Mouse (Mus musculus): ENCODE measurements around the gene Pcnx4.
A peak's percentile ranks its signal among the peaks of the same experiment; 100 is the strongest.

Pcnx4 gene

DNA sequence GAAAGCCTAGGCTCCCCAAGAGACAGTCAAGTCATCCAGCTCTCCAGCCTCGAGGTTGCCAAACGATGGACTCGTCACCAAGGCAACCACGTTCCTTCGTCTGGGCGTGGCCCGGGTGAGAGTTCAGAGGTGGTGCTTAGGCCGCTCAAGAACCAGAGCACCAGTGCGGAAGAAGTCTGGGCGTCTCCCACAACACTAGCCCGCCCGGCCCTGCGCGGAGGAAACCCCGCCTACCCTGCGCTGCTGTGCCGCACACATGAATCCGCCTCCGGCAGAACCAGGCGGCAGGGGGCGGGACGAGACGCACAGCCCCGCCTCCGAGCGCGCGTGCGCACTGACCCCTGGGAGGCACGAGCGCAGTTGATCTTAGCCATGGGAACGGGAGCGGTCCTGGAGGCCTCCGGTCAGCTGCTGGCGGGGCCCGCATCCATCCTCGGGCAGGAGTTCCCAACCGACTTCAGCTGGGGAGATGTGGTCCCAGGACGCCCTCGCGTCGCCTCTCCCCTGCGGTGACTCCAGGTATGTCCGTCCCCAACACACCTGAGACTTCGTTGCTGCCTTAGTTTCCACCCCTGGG, at the start of gene Pcnx4:
Gene Pcnx4 (plus strand): TSS at position 363 of the 577 bp plus-strand sequence.
- TF ChIP-seq GATA4 (IDR thresholded peaks at IDR 0.05; ENCODE audit: insufficient replicate concordance, low read length), result peak; percentile 67; the same call in 1 of the 2 replicates

DNA sequence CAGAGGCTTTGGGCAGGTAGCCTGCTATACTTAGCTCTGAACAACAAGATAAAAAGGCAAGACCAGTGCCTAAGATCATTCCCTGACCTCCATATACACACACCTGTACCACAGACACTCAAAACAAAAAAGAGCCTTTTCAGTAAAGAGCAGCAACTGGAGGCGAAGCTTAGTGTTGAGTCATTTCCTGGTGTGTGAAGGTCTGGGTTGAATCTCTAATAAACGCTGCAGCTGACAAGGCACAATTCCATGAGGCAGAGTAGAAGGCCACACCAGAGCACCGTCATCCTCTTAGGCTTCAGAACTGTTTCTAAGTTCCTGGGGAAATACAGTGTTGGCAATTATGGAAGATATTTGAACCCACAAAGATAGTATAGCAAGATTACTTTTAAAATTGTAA, 48.7 kb upstream of the Pcnx4 start:
- TF ChIP-seq GATA4 (IDR thresholded peaks at IDR 0.05; ENCODE audit: insufficient replicate concordance, low read length), result no peak

DNA sequence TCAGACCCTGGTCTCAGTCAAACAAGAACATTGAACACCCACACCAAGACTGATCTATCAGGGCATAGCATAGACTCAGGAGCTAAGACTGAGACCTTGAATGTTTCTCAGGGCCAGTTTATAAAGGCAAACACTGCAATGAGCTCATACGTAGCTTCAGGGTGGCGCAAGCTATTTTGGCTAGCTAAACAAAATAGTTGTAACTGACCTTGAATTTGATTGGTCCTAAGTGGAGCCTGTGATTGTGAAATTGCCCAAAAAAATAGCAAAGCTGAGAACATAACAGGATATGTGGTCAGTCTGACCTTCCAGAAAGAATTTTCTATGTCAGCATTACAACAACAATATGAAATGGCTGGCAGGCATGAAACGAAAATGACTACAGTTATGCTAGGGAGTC, 46.2 kb upstream of the Pcnx4 start:
- TF ChIP-seq GATA4 (IDR thresholded peaks at IDR 0.05; ENCODE audit: insufficient replicate concordance, low read length), result no peak

DNA sequence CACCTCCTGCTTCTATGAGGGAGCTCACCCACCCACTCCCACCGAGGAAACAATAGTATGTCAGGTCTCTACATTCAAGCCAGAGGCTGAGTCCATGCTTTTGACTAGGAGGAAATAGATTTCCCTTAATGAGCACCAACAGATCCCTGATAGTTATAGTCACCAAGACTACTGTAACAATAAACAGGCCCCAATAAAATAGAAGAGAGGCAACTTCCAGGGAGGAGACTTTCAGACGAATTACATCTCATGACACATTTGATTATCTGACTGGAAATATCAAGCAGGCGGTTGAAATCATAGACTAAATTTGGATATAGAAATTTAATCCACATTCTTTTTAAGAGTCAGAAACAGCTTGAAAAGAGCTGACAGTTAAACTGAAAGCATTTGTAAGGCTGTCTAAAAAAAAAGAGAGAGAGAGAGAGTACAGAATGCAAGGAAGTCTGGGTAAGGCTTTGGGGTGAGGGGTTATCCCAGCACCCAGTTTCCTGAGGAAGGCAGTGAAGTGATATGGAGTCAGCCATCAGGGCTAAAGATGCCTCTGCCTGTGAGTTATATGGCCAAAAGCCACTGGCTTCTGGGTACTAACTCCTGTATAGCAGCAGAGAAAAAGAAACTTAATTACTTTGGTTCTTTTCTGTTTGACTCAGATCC, 45.0 kb upstream of the Pcnx4 start:
- peak; percentile 90 for TF ChIP-seq GATA4 (IDR thresholded peaks at IDR 0.05; ENCODE audit: insufficient replicate concordance, low read length)

DNA sequence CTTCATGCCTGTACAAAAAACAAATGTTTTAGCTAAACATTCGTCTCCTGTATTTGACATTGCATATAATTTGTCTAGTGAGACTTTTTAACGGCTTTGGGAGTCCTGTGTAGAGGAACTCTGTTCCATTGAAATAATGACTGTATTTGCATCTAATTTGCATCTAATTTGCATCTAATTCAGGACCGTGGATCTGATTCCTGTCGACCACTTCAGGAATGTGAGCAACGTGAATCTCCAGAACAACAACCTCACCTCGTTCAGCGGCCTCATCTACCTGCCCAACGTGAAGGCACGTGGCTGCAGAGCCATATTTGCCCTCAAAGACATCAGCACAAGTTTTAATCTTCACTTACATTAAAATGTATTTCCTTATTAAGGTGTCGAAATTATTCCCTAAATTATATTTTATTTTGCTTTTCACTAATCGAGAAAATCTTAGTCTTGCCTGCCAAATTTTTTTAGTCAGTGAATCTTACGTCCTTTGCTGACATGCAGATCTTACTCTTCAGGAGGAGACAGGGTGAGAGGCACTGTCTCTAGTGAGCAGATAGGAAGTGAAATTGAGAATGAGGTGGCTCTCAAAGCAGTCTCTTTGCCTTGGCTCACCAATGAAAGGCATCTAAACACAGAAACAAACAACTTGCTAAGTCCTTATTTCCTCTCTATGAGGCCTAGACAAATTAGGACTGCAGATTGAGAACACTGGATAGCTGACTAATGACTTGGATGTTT, 39.1 kb upstream of the Pcnx4 start:
- TF ChIP-seq GATA4 (IDR thresholded peaks at IDR 0.05; ENCODE audit: insufficient replicate concordance, low read length), result no peak

DNA sequence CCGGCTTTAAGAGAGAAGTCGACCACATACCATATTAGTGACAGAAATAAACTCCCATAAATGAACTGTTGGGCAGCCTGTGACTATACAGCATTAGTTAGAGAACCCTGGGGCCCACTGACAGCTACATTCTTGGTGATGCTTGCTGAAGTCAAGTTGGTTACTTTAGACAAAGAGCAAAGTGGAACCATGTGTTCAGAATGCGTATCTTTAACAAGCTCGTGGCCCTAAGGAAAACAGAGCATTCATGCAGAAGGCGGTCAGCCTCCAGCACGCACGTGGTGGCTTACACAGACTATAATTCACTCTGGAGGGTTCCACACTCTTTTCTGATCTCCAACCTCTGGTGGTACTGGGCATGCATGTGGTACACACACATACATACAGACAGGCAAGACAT, 26.6 kb upstream of the Pcnx4 start:
- TF ChIP-seq GATA4 (IDR thresholded peaks at IDR 0.05; ENCODE audit: insufficient replicate concordance, low read length), result no peak

DNA sequence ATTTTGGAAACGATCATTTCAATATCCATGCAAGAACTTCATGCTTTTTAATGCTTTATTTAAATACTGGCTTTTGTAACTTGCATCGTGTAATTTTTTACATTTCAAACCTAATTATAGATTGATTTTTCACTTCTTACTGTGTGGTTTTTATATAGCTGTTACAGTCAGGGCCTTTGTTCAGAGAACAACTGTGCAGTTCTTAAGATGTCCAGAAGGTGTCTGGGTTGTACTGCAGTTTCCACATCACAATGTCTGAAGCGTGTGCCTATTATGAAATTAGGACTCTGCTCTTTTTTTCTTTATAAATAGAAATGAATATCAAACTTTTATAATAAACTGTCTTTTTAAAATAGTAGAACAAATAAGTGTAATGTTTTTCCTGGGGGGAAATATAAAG, 20.7 kb upstream of the Pcnx4 start:
- TF ChIP-seq GATA4 (IDR thresholded peaks at IDR 0.05; ENCODE audit: insufficient replicate concordance, low read length), result no peak

DNA sequence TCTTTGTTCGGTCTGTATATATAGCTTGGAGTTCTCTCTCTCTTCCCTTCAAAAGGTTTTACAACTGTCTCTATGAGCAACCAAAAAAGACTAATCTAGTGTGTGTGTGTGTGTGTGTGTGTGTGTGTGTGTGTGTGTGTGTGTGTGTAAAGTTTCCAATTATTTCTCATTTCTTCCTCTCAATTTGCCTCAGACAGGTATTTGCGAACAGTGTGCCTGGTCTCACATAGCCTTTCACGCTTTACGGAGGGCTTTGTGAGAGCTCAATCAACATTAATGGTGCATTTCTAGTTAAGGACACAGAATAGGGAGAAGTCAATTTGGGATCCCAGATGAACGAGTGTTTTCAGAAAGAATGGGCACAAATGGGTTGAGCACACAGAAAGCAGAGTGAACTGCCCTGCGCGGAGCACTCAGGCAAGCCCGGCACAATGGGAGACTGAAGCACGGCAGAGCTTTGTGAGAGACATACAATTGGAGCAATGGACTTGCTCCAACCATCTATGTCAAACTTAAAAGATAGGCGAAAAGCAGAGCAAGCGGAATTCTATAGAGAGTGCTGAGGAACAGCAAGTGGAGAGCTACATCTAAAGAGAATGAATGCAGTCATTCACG, 18.0 kb upstream of the Pcnx4 start:
- no peak for TF ChIP-seq GATA4 (IDR thresholded peaks at IDR 0.05; ENCODE audit: insufficient replicate concordance, low read length)

DNA sequence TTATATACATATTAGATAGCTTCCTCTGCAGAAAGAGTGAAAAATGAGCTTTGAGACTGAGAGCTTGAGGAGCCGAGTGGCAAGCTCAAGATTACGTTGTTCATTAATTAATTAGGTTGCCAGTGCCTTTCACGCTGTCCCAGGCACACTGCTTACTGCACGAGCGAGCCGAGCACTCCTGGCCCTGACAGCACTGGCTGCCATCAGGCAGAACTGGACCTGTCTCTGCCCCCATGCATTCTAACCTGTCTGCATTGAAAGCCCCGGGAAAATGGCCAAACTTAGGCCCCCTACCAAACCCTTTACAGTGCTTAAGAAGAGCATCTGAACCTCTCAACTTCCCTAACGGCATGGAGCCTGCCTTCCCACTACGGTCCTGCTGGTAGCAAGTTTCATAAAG, 16.8 kb upstream of the Pcnx4 start:
- no peak for TF ChIP-seq GATA4 (IDR thresholded peaks at IDR 0.05; ENCODE audit: insufficient replicate concordance, low read length)

DNA sequence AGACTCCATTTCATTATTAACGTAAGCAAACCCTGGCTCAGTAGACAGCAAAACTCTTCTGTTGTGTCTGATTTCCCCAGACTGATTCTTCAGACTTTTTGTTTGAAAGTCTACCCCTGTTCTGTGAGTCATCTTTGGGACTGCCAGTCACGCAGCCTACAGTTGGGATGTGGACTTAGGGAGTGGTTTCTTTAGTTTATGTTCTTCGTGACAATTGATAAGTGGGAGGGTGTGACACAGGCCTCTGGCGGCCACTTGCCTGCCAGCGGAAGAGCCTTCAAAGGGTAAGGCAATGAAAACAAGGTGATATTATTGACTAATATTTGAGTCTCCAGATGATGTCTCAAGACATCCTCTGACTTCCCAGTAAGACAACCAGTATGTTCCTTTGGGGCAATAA, 16.3 kb upstream of the Pcnx4 start:
- TF ChIP-seq GATA4 (IDR thresholded peaks at IDR 0.05; ENCODE audit: insufficient replicate concordance, low read length), result no peak

DNA sequence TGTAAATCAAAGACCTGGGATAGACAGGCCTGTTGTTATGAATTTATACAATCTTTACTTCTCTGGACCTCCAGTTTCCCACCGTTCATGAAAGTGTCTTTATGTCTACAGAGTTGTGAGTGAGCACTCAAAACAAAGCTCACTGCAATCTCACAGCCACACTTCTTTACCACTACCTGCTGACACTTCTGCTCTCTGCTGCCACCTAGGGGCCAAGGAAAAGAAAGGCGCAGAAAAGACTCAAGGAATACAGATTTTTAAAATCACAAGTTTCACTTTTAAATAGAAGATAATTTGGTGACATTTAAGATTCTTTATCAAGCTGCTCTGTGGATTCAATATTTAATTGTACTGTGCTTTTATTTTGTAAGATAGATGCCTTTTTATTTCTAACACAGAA, 15.5 kb upstream of the Pcnx4 start:
- TF ChIP-seq GATA4 (IDR thresholded peaks at IDR 0.05; ENCODE audit: insufficient replicate concordance, low read length), result no peak

DNA sequence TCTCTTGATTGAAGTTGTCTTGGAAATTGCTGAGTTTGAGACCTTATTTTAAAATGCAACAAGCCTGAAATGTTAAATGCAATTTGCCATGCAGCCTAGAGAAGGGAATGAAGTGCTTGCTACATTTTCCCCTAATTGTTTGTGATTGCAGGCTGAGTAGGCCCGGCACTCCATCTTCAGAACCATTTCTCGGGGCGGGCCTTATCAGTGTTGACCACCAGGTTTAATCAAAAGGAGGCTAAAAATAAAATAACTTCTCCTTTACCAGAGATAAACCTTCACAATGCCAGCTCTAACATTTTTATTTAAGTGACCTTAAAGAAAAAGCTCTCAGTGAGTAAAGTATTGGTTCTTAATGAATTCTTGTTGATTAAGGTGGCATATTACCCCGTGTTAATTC, 10.6 kb upstream of the Pcnx4 start:
- no peak for TF ChIP-seq GATA4 (IDR thresholded peaks at IDR 0.05; ENCODE audit: insufficient replicate concordance, low read length)

DNA sequence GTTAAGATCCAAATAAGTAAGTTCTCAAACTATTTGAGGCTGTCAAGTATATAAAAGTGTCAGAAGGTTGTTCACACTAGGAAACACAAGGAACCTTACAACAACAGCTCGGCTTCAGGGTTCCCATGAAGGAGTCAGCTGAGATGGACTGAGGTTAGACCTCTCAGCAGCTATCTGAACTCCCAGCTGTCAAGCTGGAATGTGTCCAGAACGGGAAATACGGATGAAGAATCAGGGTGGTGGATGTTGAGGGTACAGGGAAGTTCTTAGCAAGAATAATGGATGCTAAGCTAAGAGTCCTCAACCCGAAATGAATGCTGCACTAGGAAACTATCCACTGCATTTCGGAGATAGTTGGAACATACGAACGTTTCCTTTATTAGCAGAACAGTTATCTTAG, 3.9 kb upstream of the Pcnx4 start:
- no peak for TF ChIP-seq GATA4 (IDR thresholded peaks at IDR 0.05; ENCODE audit: insufficient replicate concordance, low read length)

DNA sequence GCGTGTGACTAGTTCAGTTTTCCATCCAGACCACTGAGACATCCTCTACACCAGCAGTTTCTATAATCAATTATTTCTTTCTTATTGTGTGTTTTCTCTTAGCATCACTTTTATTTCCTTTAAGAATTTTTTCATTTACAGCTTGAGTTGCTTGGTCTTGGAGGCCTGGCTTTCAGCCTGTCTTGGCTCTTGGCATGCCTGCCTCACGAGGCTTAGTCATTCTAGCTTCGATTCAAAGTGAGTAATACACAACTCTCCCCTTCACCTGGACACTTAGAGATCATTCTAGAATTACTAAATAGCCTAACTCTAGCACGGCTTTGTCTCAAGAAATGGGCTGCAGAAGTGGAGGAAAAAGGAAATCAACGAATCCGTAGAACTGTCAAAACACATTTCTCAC, 2.2 kb upstream of the Pcnx4 start:
- no peak for TF ChIP-seq GATA4 (IDR thresholded peaks at IDR 0.05; ENCODE audit: insufficient replicate concordance, low read length)

DNA sequence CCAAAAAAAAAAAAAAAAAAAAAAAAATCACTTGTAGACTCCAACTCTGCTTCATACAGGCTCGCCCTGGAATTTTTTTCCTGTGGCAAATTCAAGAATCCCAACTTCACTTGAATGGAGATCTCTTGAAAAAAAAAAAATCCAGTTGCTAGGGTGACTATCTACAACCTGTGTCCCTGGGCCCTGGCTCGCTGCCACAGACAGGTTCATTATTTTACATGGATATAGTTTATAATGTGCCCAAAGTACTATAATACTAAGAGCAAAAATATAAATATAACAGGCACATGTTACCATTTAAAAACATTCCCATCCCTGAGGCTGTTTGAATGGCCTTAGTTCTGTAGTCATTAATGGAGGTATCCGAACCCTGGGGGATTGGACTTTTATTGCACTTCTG, 584 bp upstream of the Pcnx4 start:
- no peak for TF ChIP-seq GATA4 (IDR thresholded peaks at IDR 0.05; ENCODE audit: insufficient replicate concordance, low read length)

DNA sequence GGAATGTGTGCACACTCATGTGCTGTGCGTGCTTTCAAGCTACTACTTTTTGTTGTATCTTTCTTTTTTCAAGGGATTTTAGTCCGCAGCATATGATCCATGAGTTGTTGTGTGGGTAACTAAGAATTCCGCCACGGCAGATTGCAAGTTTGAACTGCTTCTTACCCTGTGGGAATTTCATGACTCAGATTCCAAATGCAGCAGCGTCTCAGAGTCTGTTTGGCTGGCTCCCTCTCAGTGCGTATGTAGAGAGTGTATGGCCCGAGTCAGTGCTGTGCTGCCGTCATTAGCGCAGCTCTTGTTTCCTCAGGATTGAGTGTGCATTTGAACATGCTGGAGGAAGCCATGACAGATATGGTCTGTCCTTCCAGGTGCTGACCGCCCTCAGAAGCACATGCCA, 2.4 kb downstream of the Pcnx4 start:
- no peak for TF ChIP-seq GATA4 (IDR thresholded peaks at IDR 0.05; ENCODE audit: insufficient replicate concordance, low read length)
